Mouse (Mus musculus): ENCODE measurements around the gene Luc7l2.

Luc7l2 gene

GRCm38 (mm10) chr6:38650263-38650937, 99.3 kb downstream of the Luc7l2 start:
- DNase-seq (ENCODE audit: low spot score), result peak; percentile 22

Data from ovary, postnatal 10 days (tissue).